Mouse (Mus musculus) lung, adult 2 months (tissue): Measurements from ENCODE around the gene Grik3.

Experiments used
- CTCF ChIP-seq: fragments of 200-500 bp; IDR thresholded peaks from 2 replicates; pipeline ENCODE4 v1.5.1; 2011; ENCODE audit warnings: mild to moderate bottlenecking, low read length, control low read depth; ENCODE audit not compliant: insufficient read depth
- POLR2A ChIP-seq: fragments of 200-500 bp; IDR thresholded peaks from 2 replicates; pipeline ENCODE4 v1.6.1; 2011; ENCODE audit warnings: low read depth, mild to moderate bottlenecking, control low read depth, low read length, borderline replicate concordance; ENCODE audit errors: extremely low read depth

GRCm38 (mm10) chr4:125516612-125517011 is 26.1 kb downstream of the Grik3 start:
- TF ChIP-seq CTCF: no peak
- no peak for TF ChIP-seq POLR2A
